9 mouse cellular contexts compared by ENCODE assay signal in genomic region chr13:13445601-13446000, GRCm38 (mm10). TPM values are rescaled to one million over a fixed set of nuclear protein-coding genes. Genes with fewer than 3 reads are reported as not detected.
DNase-seq lines count a peak whose midpoint lies in the region; ATAC-seq and TF ChIP-seq lines count a peak whose summit lies in the region.
"Not testable (repeated sequence)": the region's sequence is repeated elsewhere in the genome, so short reads cannot be mapped to it uniquely, and the experiment has no call there.
"Had no signal": no experiment of that assay in that cellular context is flagged by ENCODE, and none has a peak within 500 bp of the region (broad histone marks: within the 10 kb centered on the region; RNA-seq: fewer than 3 reads in every experiment).

No protein-coding gene starts in this region.

- H3K27ac ChIP-seq in ES-Bruce4 (ENCODE audit: insufficient read depth, low read length), result peak overlapping the region; percentile 51
- H3K27ac ChIP-seq in kidney, embryonic 14.5 days (ENCODE audit: low read depth, low read length); limb, embryonic 15.5 days; lung, embryonic 15.5 days; midbrain, embryonic 14.5 days (replicated peaks; ENCODE audit: low read depth, low read length); stomach, embryonic 16.5 days (ENCODE audit: low read length): not testable (repeated sequence)

- TF ChIP-seq CTCF in ES-Bruce4 (IDR thresholded peaks at IDR 0.05; ENCODE audit: low read depth, low read length), result not testable (repeated sequence)

- H3K9me3 ChIP-seq in ES-Bruce4 (replicated peaks; ENCODE audit: control insufficient read depth, insufficient read depth, low read length, poor library complexity, severe bottlenecking); kidney, embryonic 14.5 days (ENCODE audit: control insufficient read depth, low read length); limb, embryonic 15.5 days; lung, embryonic 15.5 days; midbrain, embryonic 14.5 days (ENCODE audit: control insufficient read depth, low read length); stomach, embryonic 16.5 days (replicated peaks; ENCODE audit: control insufficient read depth, low read length): not testable (repeated sequence)

- 91% methylated on average over 5 of the region's 5 CpGs for WGBS in kidney, embryonic 14.5 days
- WGBS in limb, embryonic 15.5 days, result 61% methylated on average over 5 of the region's 5 CpGs
- WGBS in lung, embryonic 15.5 days, result 90% methylated on average over 5 of the region's 5 CpGs
- WGBS in midbrain, embryonic 14.5 days, result 98% methylated on average over 5 of the region's 5 CpGs
- 86% methylated on average over 5 of the region's 5 CpGs for WGBS in stomach, embryonic 16.5 days

- not testable (repeated sequence) for H3K27me3 ChIP-seq in ES-Bruce4 (ENCODE audit: control insufficient read depth, insufficient read depth, low read length, poor library complexity, severe bottlenecking); kidney, embryonic 14.5 days (ENCODE audit: control insufficient read depth, insufficient read depth, low read length); limb, embryonic 15.5 days; lung, embryonic 15.5 days; midbrain, embryonic 14.5 days (ENCODE audit: control insufficient read depth, insufficient read depth, low read length); stomach, embryonic 16.5 days (ENCODE audit: control insufficient read depth, insufficient read depth, low read length)

- ATAC-seq in kidney, embryonic 14.5 days (ENCODE audit: low FRiP score, low TSS enrichment), result 0 out of 2 replicates have a peak, but pooled peaks have one; percentile 25
- peak; percentile 13; the same call in 1 of the 2 replicates for ATAC-seq in limb, embryonic 15.5 days (ENCODE audit: insufficient number of reproducible peaks, low FRiP score, low TSS enrichment, low read depth)
- peak; percentile 37; the same call in 1 of the 2 replicates for ATAC-seq in lung, embryonic 15.5 days (ENCODE audit: borderline replicate concordance, extremely low read depth, low FRiP score, low TSS enrichment)
- ATAC-seq in midbrain, embryonic 14.5 days (ENCODE audit: low FRiP score, low TSS enrichment), result peak; percentile 34; the same call in 1 of the 2 replicates
- ATAC-seq in stomach, embryonic 16.5 days (ENCODE audit: insufficient read depth, low FRiP score), result 0 out of 2 replicates have a peak, but pooled peaks have one; percentile 17

- TF ChIP-seq POLR2A in ES-Bruce4 (IDR thresholded peaks at IDR 0.05; ENCODE audit: insufficient read depth, low read length), result not testable (repeated sequence)

- peak; percentile 90 for DNase-seq in heart, adult 11 months
- DNase-seq in midbrain, embryonic 14.5 days, result not testable (repeated sequence)

- not testable (repeated sequence) for H3K36me3 ChIP-seq in ES-Bruce4 (ENCODE audit: control insufficient read depth, insufficient read depth, low read length, poor library complexity, severe bottlenecking); kidney, embryonic 14.5 days (ENCODE audit: control insufficient read depth, insufficient read depth, low read length); limb, embryonic 15.5 days; lung, embryonic 15.5 days; midbrain, embryonic 14.5 days (ENCODE audit: control insufficient read depth, insufficient read depth, low read length); stomach, embryonic 16.5 days (ENCODE audit: control insufficient read depth, insufficient read depth, low read length)

- not testable (repeated sequence) for H3K4me2 ChIP-seq in kidney, embryonic 14.5 days (replicated peaks; ENCODE audit: low read depth, low read length); limb, embryonic 15.5 days; lung, embryonic 15.5 days; midbrain, embryonic 14.5 days (ENCODE audit: low read length); stomach, embryonic 16.5 days (ENCODE audit: low read depth, low read length)

- TF ChIP-seq EP300 in ES-Bruce4 (IDR thresholded peaks at IDR 0.05; ENCODE audit: insufficient read depth, low read depth, low read length), result not testable (repeated sequence)

- not testable (repeated sequence) for H3K4me3 ChIP-seq in ES-Bruce4 (ENCODE audit: low read depth, low read length); kidney, embryonic 14.5 days (ENCODE audit: low read length); limb, embryonic 15.5 days; lung, embryonic 15.5 days; midbrain, embryonic 14.5 days (replicated peaks; ENCODE audit: low read depth, low read length); stomach, embryonic 16.5 days (replicated peaks; ENCODE audit: low read length)

- not testable (repeated sequence) for H3K9ac ChIP-seq in ES-Bruce4 (ENCODE audit: low read depth, poor library complexity, severe bottlenecking); kidney, embryonic 14.5 days (ENCODE audit: low read depth, low read length); limb, embryonic 15.5 days; lung, embryonic 15.5 days; midbrain, embryonic 14.5 days (replicated peaks; ENCODE audit: low read length); stomach, embryonic 16.5 days (ENCODE audit: low read length)

- not testable (repeated sequence) for H3K4me1 ChIP-seq in ES-Bruce4 (ENCODE audit: control insufficient read depth, insufficient read depth, low read length); kidney, embryonic 14.5 days (ENCODE audit: control insufficient read depth, insufficient read depth, low read length); limb, embryonic 15.5 days; lung, embryonic 15.5 days; midbrain, embryonic 14.5 days (ENCODE audit: control insufficient read depth, insufficient read depth, low read length); stomach, embryonic 16.5 days (ENCODE audit: control insufficient read depth, insufficient read depth, low read length)

RNA-seq across cellular contexts. Expression of gene Nid1, which starts 8.2 kb away (rescaled TPM):
- 41.2 and 41.9 TPM in 2 replicates for polyA plus RNA-seq in ES-Bruce4 (2011; ENCODE audit: insufficient read depth, insufficient read length, low read depth, missing spikeins)
- 61.8 and 96.1 TPM in 2 replicates for polyA plus RNA-seq in kidney, embryonic 14.5 days (2014; fragmentation: Nextera tagmentation; extraction: Ambion mirVana)
- polyA plus RNA-seq in limb, embryonic 15.5 days (2015; fragmentation: Nextera tagmentation; extraction: Ambion mirVana), result 116 and 134 TPM in 2 replicates
- polyA plus RNA-seq in lung, embryonic 15.5 days (2015; fragmentation: Nextera tagmentation; extraction: Ambion mirVana), result 134 and 135 TPM in 2 replicates
- polyA plus RNA-seq in midbrain, embryonic 14.5 days (2014; fragmentation: Nextera tagmentation; extraction: Ambion mirVana), result 28.5 and 49.1 TPM in 2 replicates
- 112 and 120 TPM in 2 replicates for polyA plus RNA-seq in stomach, embryonic 16.5 days (2015; fragmentation: Nextera tagmentation; extraction: Ambion mirVana)
- polyA plus RNA-seq: activated CD4-positive, CD25-positive, alpha-beta regulatory T cell, adult 4 months; G1E had no signal

RNA-seq across cellular contexts. Expression of gene Gpr137b, which starts 51.8 kb away (rescaled TPM):
- 16.8 and 22.9 TPM in 2 replicates for polyA plus RNA-seq in ES-Bruce4 (2011; ENCODE audit: insufficient read depth, insufficient read length, low read depth, missing spikeins)
- polyA plus RNA-seq in kidney, embryonic 14.5 days (2014; fragmentation: Nextera tagmentation; extraction: Ambion mirVana), result 12.0 and 15.7 TPM in 2 replicates
- polyA plus RNA-seq in limb, embryonic 15.5 days (2015; fragmentation: Nextera tagmentation; extraction: Ambion mirVana), result 13.4 and 14.9 TPM in 2 replicates
- polyA plus RNA-seq in lung, embryonic 15.5 days (2015; fragmentation: Nextera tagmentation; extraction: Ambion mirVana), result 12.9 and 13.6 TPM in 2 replicates
- polyA plus RNA-seq in midbrain, embryonic 14.5 days (2014; fragmentation: Nextera tagmentation; extraction: Ambion mirVana), result 27.5 and 28.5 TPM in 2 replicates
- polyA plus RNA-seq in stomach, embryonic 16.5 days (2015; fragmentation: Nextera tagmentation; extraction: Ambion mirVana), result 8.6 and 9.5 TPM in 2 replicates
- polyA plus RNA-seq: G1E had no signal
